Mouse (Mus musculus): ENCODE measurements around the gene Arl5b. TPM values are rescaled to one million over a fixed set of nuclear protein-coding genes. Genes with fewer than 3 reads are reported as not detected.

The Arl5b gene
- polyA plus RNA-seq, 1 experiment from 2014 or later = 38.6 TPM

- no peaks in the 10 kb centered on the region for H3K27me3 ChIP-seq (ENCODE audit: control insufficient read depth, insufficient read depth, low read length)
- ATAC-seq (ENCODE audit: insufficient number of reproducible peaks, insufficient read depth, low FRiP score, low read depth) = peak; percentile 98
- H3K9me3 ChIP-seq (ENCODE audit: control insufficient read depth, low read depth, low read length) = no peaks in the 10 kb centered on the region
- peaks cover 14% of the 10 kb centered on the region for H3K4me1 ChIP-seq (ENCODE audit: control insufficient read depth, insufficient read depth, low read length)
- H3K27ac ChIP-seq (ENCODE audit: low read length) = peak within 1 kb of the TSS; percentile 87
- H3K4me3 ChIP-seq (ENCODE audit: low read depth, low read length) = peak within 1 kb of the TSS; percentile 93
- H3K9ac ChIP-seq (replicated peaks; ENCODE audit: low read depth, low read length) = peak within 1 kb of the TSS; percentile 84
- WGBS = under 1% methylated on average over 73 of the region's 75 CpGs
- no peaks in the 10 kb centered on the region for H3K36me3 ChIP-seq (ENCODE audit: control insufficient read depth, insufficient read depth, low read length)
- H3K4me2 ChIP-seq (replicated peaks; ENCODE audit: low read depth, low read length) = peak within 1 kb of the TSS; percentile 62
Measured at GRCm38 (mm10) chr2:15054945-15055637, 5.9 kb downstream of the Arl5b start, which contains the start of gene Nsun6. TSS of gene Nsun6 (minus strand) at chr2:15055069.

- WGBS = under 1% methylated on average over 15 of the region's 15 CpGs
- Histone ChIP-seq H3K9ac (replicated peaks; ENCODE audit: low read depth, low read length) (peak overlapping the region; percentile 84), H3K4me1 (ENCODE audit: control insufficient read depth, insufficient read depth, low read length) (peaks cover 14% of the 10 kb centered on the region), H3K27ac (ENCODE audit: low read length) (peak overlapping the region; percentile 86), H3K9me3 (ENCODE audit: control insufficient read depth, low read depth, low read length) (no peaks in the 10 kb centered on the region), H3K36me3 (ENCODE audit: control insufficient read depth, insufficient read depth, low read length) (no peaks in the 10 kb centered on the region), H3K27me3 (ENCODE audit: control insufficient read depth, insufficient read depth, low read length) (no peaks in the 10 kb centered on the region), H3K4me2 (replicated peaks; ENCODE audit: low read depth, low read length) (peak overlapping the region; percentile 62), H3K4me3 (ENCODE audit: low read depth, low read length) (peak overlapping the region; percentile 93)
- no peak for ATAC-seq (ENCODE audit: insufficient number of reproducible peaks, insufficient read depth, low FRiP score, low read depth)
Measured at GRCm38 (mm10) chr2:15055741-15056151, 6.6 kb downstream of the Arl5b start.

- Histone ChIP-seq H3K4me3 (ENCODE audit: low read depth, low read length) (no peak overlapping the region), H3K9ac (replicated peaks; ENCODE audit: low read depth, low read length) (no peak overlapping the region), H3K27ac (ENCODE audit: low read length) (no peak overlapping the region), H3K9me3 (ENCODE audit: control insufficient read depth, low read depth, low read length) (no peaks in the 10 kb centered on the region), H3K36me3 (ENCODE audit: control insufficient read depth, insufficient read depth, low read length) (no peaks in the 10 kb centered on the region), H3K27me3 (ENCODE audit: control insufficient read depth, insufficient read depth, low read length) (no peaks in the 10 kb centered on the region), H3K4me1 (ENCODE audit: control insufficient read depth, insufficient read depth, low read length) (peaks cover 14% of the 10 kb centered on the region), H3K4me2 (replicated peaks; ENCODE audit: low read depth, low read length) (no peak overlapping the region)
- WGBS = 83% methylated on average over 5 of the region's 5 CpGs
- no peak for ATAC-seq (ENCODE audit: insufficient number of reproducible peaks, insufficient read depth, low FRiP score, low read depth)
Measured at GRCm38 (mm10) chr2:15058227-15058626, 9.0 kb downstream of the Arl5b start.

- no peak overlapping the region for H3K4me2 ChIP-seq (replicated peaks; ENCODE audit: low read depth, low read length)
- H3K36me3 ChIP-seq (ENCODE audit: control insufficient read depth, insufficient read depth, low read length) = no peaks in the 10 kb centered on the region; the same call in 1 of the 2 replicates
- H3K4me1 ChIP-seq (ENCODE audit: control insufficient read depth, insufficient read depth, low read length) = peaks cover 14% of the 10 kb centered on the region
- no peaks in the 10 kb centered on the region for H3K9me3 ChIP-seq (ENCODE audit: control insufficient read depth, low read depth, low read length)
- 74% methylated on average over 3 of the region's 3 CpGs for WGBS
- no peaks in the 10 kb centered on the region for H3K27me3 ChIP-seq (ENCODE audit: control insufficient read depth, insufficient read depth, low read length)
- no peak overlapping the region for H3K4me3 ChIP-seq (ENCODE audit: low read depth, low read length)
- no peak for ATAC-seq (ENCODE audit: insufficient number of reproducible peaks, insufficient read depth, low FRiP score, low read depth)
- H3K27ac ChIP-seq (ENCODE audit: low read length) = no peak overlapping the region
- H3K9ac ChIP-seq (replicated peaks; ENCODE audit: low read depth, low read length) = no peak overlapping the region
Measured at GRCm38 (mm10) chr2:15060856-15061255, 11.7 kb downstream of the Arl5b start.

DNA sequence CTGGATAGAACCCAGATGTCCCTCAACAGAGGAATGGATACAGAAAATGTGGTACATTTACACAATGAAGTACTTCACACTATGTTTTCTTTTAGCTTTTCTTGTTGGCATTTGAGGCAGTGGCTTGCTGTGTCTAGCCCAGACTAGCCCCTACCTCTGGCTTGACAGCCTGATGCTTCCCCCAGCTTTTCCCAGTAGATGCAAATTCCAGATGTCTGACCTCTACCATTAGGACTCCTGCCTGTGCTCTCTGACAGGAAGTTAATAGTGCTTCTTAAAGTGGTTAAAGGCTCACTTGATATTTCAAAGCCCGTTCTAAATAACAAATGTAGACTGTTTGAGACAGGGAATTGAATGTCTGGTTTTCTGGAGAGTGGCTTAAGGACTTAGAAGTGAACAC, 14.6 kb downstream of the Arl5b start:
- Histone ChIP-seq H3K9ac (replicated peaks; ENCODE audit: low read depth, low read length) (no peak overlapping the region), H3K36me3 (ENCODE audit: control insufficient read depth, insufficient read depth, low read length) (peaks cover 13% of the 10 kb centered on the region), H3K4me1 (ENCODE audit: control insufficient read depth, insufficient read depth, low read length) (0 out of 2 replicates have a peak, but pooled peaks cover 3% of the 10 kb centered on the region), H3K27ac (ENCODE audit: low read length) (no peak overlapping the region), H3K4me3 (ENCODE audit: low read depth, low read length) (no peak overlapping the region), H3K4me2 (replicated peaks; ENCODE audit: low read depth, low read length) (no peak overlapping the region), H3K9me3 (ENCODE audit: control insufficient read depth, low read depth, low read length) (no peaks in the 10 kb centered on the region), H3K27me3 (ENCODE audit: control insufficient read depth, insufficient read depth, low read length) (no peaks in the 10 kb centered on the region)
- ATAC-seq (ENCODE audit: insufficient number of reproducible peaks, insufficient read depth, low FRiP score, low read depth) = no peak
- WGBS = 38% methylated on average over 1 of the region's 1 CpGs

DNA sequence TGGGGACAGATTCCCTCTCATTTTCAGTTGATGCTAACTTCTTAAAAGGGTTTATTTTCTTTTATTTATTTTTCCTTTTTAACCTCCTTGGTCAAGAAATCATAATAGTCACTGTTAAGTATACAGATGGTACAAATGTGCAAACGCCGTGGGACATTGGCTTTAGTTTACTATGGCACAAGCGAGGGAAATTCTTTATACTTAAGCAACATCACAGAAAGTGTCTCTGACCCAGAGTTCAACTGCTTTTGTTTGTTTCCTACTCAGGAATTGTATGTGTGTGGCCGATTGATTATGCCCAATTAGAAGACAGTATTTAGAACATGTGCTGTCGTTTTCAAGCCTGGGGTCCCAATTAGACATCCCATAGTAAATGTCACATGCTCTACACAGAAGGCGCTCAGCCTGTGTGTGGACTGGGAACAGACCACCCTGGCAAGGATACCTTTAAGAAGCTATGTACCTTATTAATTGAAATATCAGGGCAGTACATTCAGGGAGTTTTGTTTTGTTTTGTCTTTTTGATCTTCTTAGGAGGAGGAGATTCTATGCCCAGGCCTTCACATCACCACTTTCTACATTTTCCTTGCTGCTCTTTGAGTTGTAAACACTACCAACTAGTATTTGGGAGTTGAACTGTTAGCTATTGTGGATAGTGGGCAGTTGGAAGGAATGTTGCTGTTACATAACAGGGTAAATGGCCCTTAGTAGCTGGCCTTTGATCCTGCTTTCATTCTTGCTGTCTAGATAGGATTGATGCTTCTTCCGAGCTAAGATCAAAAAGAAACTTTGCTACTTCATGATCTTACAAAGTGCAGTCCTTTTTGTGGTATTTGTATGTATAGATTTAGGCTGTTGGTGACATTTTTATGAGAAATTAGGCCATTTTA, 15.4 kb downstream of the Arl5b start:
- no peak overlapping the region for H3K4me2 ChIP-seq (replicated peaks; ENCODE audit: low read depth, low read length)
- no peak for ATAC-seq (ENCODE audit: insufficient number of reproducible peaks, insufficient read depth, low FRiP score, low read depth)
- no peak overlapping the region for H3K27ac ChIP-seq (ENCODE audit: low read length)
- H3K27me3 ChIP-seq (ENCODE audit: control insufficient read depth, insufficient read depth, low read length) = no peaks in the 10 kb centered on the region
- WGBS = 64% methylated on average over 7 of the region's 7 CpGs
- no peaks in the 10 kb centered on the region for H3K9me3 ChIP-seq (ENCODE audit: control insufficient read depth, low read depth, low read length)
- peaks cover 17% of the 10 kb centered on the region for H3K36me3 ChIP-seq (ENCODE audit: control insufficient read depth, insufficient read depth, low read length)
- no peak overlapping the region for H3K9ac ChIP-seq (replicated peaks; ENCODE audit: low read depth, low read length)
- no peaks in the 10 kb centered on the region for H3K4me1 ChIP-seq (ENCODE audit: control insufficient read depth, insufficient read depth, low read length)
- no peak overlapping the region for H3K4me3 ChIP-seq (ENCODE audit: low read depth, low read length)

- Histone ChIP-seq H3K4me1 (ENCODE audit: control insufficient read depth, insufficient read depth, low read length) (no peaks in the 10 kb centered on the region), H3K9ac (replicated peaks; ENCODE audit: low read depth, low read length) (no peak overlapping the region), H3K27ac (ENCODE audit: low read length) (no peak overlapping the region), H3K36me3 (ENCODE audit: control insufficient read depth, insufficient read depth, low read length) (peaks cover 25% of the 10 kb centered on the region), H3K4me3 (ENCODE audit: low read depth, low read length) (no peak overlapping the region), H3K27me3 (ENCODE audit: control insufficient read depth, insufficient read depth, low read length) (no peaks in the 10 kb centered on the region), H3K4me2 (replicated peaks; ENCODE audit: low read depth, low read length) (no peak overlapping the region), H3K9me3 (ENCODE audit: control insufficient read depth, low read depth, low read length) (no peaks in the 10 kb centered on the region)
- WGBS = 88% methylated on average over 2 of the region's 2 CpGs
- ATAC-seq (ENCODE audit: insufficient number of reproducible peaks, insufficient read depth, low FRiP score, low read depth) = no peak
Measured at GRCm38 (mm10) chr2:15065447-15065846, 16.3 kb downstream of the Arl5b start.

GRCm38 (mm10) chr2:15067091-15067490, 17.9 kb downstream of the Arl5b start:
- Histone ChIP-seq H3K27ac (ENCODE audit: low read length) (no peak overlapping the region), H3K4me2 (replicated peaks; ENCODE audit: low read depth, low read length) (no peak overlapping the region), H3K9ac (replicated peaks; ENCODE audit: low read depth, low read length) (no peak overlapping the region), H3K4me3 (ENCODE audit: low read depth, low read length) (no peak overlapping the region), H3K27me3 (ENCODE audit: control insufficient read depth, insufficient read depth, low read length) (no peaks in the 10 kb centered on the region), H3K36me3 (ENCODE audit: control insufficient read depth, insufficient read depth, low read length) (peaks cover 38% of the 10 kb centered on the region), H3K9me3 (ENCODE audit: control insufficient read depth, low read depth, low read length) (no peaks in the 10 kb centered on the region), H3K4me1 (ENCODE audit: control insufficient read depth, insufficient read depth, low read length) (no peaks in the 10 kb centered on the region)
- no peak for ATAC-seq (ENCODE audit: insufficient number of reproducible peaks, insufficient read depth, low FRiP score, low read depth)
- WGBS = 69% methylated on average over 5 of the region's 5 CpGs

All from stomach, embryonic 14.5 days (tissue).